Mouse (Mus musculus) layer of hippocampus, adult 9-11 months (tissue): Measurements from ENCODE around the gene Slc45a3.
A peak's percentile ranks its signal among the peaks of the same experiment; 100 is the strongest.

Experiments
- DNase-seq: peaks from one replicate; pipeline ENCODE4 v3.0.0; 2022

Gene Slc45a3

DNA sequence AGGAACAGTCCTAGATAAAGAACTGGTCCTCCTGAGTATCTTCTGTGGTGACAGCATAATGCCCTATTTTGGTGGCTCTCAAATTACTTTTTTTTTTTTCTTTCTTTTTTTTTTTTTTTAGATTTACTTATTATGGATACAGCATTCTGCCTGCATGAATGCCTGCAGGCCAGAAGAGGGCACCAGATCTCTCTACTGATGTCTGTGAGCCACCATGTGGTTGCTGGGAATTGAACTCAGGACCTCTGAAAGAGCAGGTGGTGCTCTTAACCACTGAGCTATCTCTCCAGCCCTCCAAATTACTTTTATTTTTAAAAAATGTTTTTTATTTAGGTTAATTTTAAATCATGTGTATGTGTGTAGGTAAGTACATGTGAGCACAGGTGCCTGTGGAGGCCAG lies 37.7 kb downstream of the Slc45a3 start:
- no peak for DNase-seq

- DNase-seq, result no peak
These were observed 39.1 kb downstream of the Slc45a3 start for GRCm38 (mm10) chr1:132001880-132002330.

- no peak for DNase-seq
These were observed 40.3 kb downstream of the Slc45a3 start for GRCm38 (mm10) chr1:132003111-132003510.

- DNase-seq, result no peak
These were observed 41.0 kb downstream of the Slc45a3 start for GRCm38 (mm10) chr1:132003817-132004216.

GRCm38 (mm10) chr1:132004574-132005180 lies 41.9 kb downstream of the Slc45a3 start:
- DNase-seq, result no peak

GRCm38 (mm10) chr1:132005466-132005865 lies 42.7 kb downstream of the Slc45a3 start:
- DNase-seq, result no peak

DNA sequence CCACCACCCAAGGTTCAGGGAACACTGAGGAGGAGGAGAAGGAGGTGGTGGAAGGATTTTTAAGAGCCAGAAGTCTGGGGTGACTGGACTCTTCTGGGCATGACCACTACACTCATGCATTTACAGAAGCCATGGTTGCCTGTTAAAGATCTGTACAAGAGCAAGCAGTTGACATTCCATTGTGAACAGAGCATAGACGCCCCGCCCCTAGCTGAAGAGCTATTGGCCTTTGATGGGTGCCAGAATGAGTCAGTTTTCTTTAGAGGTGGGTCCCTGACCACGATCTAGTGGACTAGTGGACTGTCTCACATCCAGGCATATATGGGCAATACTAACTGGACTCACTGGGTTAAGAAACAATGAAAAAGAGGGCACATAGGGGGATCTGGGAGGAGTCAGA lies 43.3 kb downstream of the Slc45a3 start:
- DNase-seq, result no peak

DNA sequence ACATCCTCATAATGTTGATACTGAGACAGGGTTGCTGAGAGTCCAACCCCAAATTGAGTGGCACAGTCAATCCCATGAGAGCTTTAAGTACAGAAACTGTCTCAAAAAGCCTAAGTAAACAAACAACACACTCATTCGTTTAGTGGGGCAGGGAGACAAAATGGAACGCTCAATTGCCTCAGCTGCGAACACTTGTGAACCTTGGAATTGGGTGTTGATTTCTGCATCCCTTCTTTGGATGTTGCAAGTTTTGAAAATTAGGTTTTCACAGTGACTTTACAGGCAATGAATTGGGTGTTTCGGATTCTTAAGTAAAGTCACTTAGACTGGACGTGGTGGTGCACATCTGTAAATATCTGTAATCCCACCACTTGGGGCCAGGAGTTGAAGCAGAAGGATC lies 44.0 kb downstream of the Slc45a3 start:
- no peak for DNase-seq

DNA sequence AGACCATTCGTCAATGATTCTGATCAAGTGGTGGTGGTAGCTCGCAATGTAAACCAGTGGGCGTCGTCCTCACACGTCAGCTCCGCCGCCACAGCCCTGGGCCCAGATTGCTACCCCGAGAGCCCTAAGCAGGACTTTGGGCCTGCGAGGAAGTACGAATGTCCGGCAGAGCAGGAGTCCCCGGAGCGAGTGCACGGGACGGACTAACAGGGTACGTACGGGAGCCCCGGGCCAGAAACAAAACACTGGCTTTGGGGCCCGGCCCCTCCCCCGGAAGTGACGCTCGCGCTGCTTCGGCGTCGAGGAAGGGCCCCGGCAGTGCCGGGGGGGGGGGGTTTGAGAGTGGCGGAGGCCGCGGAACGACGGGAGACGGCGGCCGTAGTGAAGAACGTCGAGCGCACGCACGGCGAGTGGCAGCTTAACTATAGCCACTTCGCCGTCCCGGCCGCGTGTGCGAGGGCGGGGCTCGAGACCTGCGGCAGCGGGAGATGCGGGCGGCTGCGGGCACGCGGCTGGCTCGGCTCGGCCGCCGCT lies 44.6 kb downstream of the Slc45a3 start, which contains the start of gene Elk4:
Elk4 (plus strand) TSS at position 326 of the 534 bp plus-strand sequence.
- DNase-seq, result peak; percentile 90

DNA sequence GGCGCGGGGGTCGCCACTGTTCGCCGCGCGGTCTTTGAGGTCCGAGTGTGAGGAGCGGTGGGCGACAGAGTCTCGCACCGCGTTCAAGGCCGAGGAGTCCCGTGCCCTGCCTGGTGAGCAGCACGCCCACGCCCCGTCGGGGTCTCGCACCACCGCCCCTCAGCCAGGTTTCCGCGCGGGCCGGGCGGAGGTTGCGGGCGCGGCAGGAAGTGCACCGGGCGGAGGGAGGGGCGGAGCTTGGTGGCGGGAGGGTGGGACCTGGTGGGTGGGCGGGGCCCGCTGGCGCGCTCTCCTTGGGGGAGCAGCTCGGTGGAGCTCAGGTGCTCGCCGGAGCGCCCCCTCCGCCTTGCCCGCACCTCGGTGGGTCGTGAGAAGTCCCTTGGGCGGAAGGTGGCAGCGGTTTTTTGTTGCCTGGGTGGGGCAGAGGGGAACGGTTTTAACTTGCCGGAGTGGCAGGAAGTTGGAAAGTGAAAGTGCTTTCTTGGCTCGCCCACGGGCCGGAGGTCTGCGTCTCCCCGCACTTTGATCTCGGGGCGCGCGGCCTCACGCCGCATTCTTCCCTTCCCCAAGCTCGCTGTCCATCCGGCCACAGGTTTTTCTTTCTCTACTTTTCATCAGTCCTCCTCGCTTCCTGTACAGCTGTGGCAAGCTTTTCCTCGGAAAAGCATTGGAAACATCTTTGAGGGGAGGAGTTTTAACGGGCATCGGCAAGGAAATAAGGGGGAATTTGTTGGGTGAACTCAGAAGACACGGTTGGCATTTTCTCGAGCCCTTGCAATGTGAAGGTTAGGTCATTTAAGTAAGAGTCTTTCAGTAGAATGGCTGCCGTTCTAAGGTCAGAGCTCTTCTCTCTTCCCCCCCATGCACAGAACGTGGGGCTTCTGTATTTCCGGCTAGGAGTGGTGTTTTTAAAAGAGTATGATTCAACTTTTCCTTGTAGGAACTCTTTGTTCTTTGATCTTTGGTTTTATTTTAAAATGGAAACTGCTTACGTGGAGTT lies 45.4 kb downstream of the Slc45a3 start:
- DNase-seq, result peak; percentile 77

DNA sequence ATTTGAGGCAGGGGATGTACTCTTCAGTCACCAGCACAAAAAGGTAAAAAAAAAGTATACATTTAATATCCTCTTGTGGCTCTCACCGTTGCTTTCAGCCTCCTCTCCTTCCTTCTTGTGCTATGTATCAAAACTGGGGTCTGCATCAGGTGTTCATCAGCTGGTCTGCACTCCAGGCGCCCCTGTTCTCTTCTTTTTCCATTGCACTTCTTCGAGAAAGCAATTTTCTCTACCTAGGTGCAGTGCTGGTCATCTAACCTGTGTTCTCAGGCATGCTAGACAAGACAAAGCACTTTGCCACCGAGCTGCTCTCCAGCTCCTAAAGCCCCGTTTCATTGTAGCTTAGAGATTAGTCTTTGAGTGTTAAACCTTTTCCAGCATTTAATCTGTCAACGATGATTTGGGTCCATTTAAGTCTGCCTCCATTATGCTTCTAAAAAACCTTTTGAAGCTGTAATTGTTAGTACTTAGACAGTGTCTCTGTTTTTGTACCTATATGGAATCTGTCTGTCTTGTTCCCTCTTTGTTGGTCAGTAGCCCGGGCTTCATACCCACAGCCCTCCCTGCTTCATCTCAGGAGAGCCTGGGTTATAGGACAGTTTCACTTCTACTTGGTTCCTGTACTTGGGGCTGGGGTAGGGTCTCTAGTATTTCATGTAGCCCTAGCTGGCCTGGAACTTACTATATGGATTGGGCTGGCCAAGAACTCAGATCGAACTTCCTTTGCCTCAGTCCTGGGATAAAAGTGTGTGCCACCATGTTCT lies 46.3 kb downstream of the Slc45a3 start:
- no peak for DNase-seq

- DNase-seq, result no peak
These were observed 48.1 kb downstream of the Slc45a3 start for GRCm38 (mm10) chr1:132010632-132011501.

DNA sequence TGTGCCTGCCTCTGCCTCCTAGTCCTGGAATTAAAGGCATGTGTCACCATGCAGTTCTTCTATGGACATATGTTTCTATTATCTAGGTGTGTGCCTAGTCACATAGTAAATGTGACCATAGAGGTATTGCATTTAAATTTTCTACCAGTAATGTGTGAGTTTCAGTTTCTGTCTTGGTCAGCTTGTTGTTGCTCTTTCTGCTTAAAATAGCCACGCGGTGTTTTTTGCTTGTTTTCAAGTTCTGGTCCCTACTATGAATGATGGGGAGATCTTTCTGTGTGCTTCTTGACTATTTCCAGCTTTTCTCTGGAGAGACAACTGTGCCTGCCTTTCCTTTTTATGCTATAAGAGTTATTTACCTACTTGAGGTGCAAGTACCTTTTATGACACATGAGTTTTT lies 49.0 kb downstream of the Slc45a3 start:
- no peak for DNase-seq

DNA sequence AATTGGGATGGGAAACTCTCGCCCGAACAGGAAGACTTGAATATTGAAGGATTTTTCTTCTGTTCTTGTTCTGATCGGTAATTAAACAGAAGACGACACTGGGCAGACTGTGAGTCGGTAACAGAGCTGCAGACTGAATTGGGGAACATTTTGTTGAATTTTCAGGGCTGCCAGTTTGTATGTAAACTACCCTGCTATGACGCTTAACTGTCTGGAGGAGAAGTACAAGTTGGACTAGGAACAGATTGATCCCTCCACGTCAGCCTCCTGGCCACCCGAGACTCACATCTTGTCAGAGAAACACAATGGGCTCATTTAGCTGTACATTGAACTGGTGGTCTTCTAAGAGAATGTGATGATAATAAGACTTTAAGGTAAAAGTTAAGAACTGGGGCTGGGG lies 50.1 kb downstream of the Slc45a3 start:
- peak; percentile 54 for DNase-seq

GRCm38 (mm10) chr1:132014800-132015199 lies 52.0 kb downstream of the Slc45a3 start:
- no peak for DNase-seq

DNA sequence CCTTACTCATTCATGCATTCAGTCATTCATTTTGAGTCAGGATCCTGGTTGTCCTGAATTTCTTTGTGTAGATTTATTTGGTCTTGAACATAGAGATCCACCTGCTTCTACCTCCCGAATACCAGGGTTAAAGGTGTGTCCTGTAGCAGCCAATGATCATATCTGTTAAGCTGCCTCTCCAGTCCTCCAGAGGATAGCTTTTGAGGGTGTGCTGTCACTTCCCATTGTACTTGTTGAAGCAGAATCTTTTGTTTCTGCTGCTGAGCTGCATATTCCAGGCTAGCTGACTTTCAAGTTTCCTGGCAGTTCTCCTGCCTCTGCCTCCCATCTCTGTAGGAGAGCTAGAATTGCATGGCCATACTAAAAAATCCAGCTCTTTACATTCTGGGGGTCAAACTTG lies 53.9 kb downstream of the Slc45a3 start:
- no peak for DNase-seq

GRCm38 (mm10) chr1:132019876-132020275 lies 57.1 kb downstream of the Slc45a3 start:
- DNase-seq, result no peak

DNA sequence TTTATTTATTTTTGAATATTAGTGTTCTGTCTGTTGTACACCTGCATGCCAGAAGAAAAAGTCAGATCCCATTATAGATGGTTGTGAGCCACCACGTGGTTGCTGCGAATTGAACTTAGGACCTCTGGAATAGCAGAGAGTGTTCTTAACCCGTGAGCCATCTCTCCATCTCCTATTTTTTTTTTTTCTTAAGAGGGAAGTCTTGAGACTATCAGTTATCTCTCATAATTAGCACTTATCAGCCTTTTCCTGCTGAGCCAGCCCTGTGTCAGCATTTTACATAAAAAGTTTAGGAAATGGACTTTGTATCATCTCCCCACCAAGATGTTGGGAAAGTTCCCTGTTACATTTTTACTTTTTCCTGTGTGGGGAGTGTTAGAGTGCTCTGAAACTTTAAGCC lies 59.3 kb downstream of the Slc45a3 start:
- no peak for DNase-seq

DNA sequence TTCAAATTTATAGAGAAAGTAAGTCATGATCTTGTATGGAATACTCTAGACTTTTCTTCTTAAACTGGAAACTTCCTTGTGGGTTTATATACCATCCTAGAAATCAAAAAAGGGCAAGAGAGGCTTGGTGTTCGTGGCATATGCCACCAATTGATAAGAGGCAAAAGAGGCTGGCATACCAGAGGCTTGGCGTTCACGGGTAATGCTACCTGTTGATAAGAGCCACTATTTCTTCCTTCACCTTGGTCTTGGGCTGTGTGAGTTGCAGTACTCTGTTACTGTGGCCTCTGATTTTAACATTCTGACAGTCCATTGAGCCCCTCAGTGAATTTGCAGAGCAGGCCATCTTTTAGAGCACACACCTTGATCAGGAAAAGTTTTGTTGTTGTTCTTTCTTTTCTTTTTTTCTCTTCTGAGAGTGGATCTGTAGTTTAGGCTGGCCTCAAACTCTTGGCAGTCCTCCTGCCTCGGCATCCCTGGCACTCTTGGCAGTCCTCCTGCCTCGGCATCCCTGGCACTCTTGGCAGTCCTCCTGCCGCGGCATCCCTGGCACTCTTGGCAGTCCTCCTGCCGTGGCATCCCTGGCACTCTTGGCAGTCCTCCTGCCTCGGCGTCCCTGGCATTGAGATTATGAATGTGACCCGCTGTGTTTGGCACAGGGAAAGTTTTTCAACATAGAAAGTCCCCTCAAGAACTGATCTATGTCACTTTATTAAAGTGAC lies 64.3 kb downstream of the Slc45a3 start:
- DNase-seq, result no peak

GRCm38 (mm10) chr1:132027978-132028377 lies 65.2 kb downstream of the Slc45a3 start:
- no peak for DNase-seq

- DNase-seq, result no peak
These were observed 65.6 kb downstream of the Slc45a3 start for GRCm38 (mm10) chr1:132028413-132028812.
